Mouse (Mus musculus): ENCODE data around the gene Olfr539. TPM values are rescaled to one million over a fixed set of nuclear protein-coding genes. Genes with fewer than 3 reads are reported as not detected.

Gene Olfr539
- total and polyA plus RNA-seq, 3 experiments = not detected

DNA sequence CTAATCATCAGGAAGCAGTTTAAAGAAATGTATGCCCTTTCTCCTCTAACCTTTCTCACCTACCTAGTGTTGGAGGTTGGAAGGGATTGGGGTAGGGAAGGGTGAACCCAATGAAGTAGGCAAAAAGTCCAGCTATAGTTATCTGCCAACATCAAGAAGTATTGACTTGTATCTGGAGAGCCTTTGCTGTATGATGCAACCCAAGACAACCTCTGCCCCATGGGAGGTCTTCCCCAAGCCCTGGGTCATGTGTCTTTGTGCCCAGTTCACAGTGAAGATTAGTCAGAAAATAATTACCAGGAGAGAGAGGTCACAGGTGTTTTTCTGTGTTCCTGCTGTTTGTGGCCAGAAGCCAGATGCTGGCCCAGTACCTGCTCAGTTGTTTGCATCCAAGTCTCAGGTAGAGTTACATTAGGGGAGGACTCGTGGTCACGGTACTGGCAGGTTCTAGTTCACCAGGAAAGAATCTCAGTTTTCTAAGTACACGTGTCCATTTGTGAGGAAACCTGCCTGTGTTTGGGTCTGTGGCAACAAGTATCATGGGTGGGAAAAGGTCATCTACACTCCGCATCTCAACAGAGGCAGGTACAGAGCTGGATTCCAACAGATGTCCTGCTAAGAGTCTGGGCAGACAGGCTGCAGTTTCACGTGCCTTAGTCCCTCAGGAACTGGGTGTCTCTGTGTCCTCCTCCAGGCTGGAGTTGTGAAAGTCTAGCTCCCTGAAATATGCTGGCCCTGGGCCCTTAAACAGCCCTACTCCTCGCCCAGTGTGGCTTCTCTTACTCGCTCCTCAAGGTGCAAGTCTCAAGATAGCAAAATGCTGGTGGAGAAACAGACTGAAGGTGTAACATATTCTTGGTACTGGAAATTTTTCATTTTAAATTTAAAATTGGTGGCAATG is 57.7 kb downstream of the Olfr539 start:
- H3K4me2 ChIP-seq (ENCODE audit: insufficient read depth, low read depth, poor library complexity, severe bottlenecking) = no peak overlapping the region
- TF ChIP-seq NELFE (IDR thresholded peaks at IDR 0.05; ENCODE audit: low read depth, low read length) = no peak
- no peak for TF ChIP-seq BHLHE40 (IDR thresholded peaks at IDR 0.05; ENCODE audit: low read depth, low read length)
- no peak overlapping the region for H3K4me3 ChIP-seq (replicated peaks in 1 of 3; ENCODE audit: low read depth in 2 of 3, low read length in 2 of 3, poor library complexity in 1 of 3)
- no peaks in the 10 kb centered on the region for H3K36me3 ChIP-seq (replicated peaks in 1 of 2; ENCODE audit: control insufficient read depth in 1 of 2, insufficient read depth in 1 of 2, low read length in 1 of 2)
- dilution Hi-C loops (cut with MboI; ENCODE audit: extremely low pct_ligation_motif_present, extremely low pct_unique_long_range_greater_than_20kb, low sequenced_read_pairs) = no loop called here
- no peak for DNase-seq (ENCODE audit: extremely low read depth)
- peaks cover 52% of the 10 kb centered on the region for H3K27me3 ChIP-seq (replicated peaks)
- H3K9me3 ChIP-seq (replicated peaks; ENCODE audit: low read length) = no peaks in the 10 kb centered on the region
- 0 out of 4 replicates have a peak, but pooled peaks cover 0 to 3% of the 10 kb centered on the region in 2 experiments for H3K4me1 ChIP-seq (ENCODE audit: control insufficient read depth in 1 of 2, insufficient read depth in 2 of 2)
- H3K27ac ChIP-seq (ENCODE audit: insufficient read depth, low read depth) = no peak overlapping the region
- no peaks in the 10 kb centered on the region for H3K79me2 ChIP-seq (replicated peaks; ENCODE audit: control insufficient read depth, extremely low read depth, insufficient read depth, poor library complexity, severe bottlenecking)
- in situ Hi-C loops (cut with MboI; ENCODE audit: low pct_ligation_motif_present, low pct_unique_long_range_greater_than_20kb, low sequenced_read_pairs) = no loop called here
- H3K9ac ChIP-seq (ENCODE audit: insufficient read depth, low read depth) = no peak overlapping the region

DNA sequence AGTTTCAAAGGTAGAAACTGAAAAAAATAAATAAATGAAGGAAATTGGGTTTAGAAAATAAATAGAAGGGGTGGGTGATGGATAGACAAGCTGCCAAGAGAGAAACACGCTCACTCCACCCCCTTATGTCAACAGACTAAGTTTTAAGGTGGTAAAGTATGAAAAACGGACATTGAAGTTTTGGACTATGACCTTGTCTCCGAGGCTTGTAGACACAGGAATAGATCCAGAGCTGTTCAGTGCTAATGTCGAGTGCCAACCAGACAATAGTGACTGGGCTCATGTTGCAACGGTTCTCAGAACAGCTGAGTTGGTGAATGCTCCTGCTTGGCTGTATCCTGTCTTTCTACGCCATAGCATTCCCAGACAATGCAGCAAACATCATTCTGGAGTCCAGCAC is 61.4 kb downstream of the Olfr539 start:
- no peak for DNase-seq (ENCODE audit: extremely low read depth)
- H3K79me2 ChIP-seq (replicated peaks; ENCODE audit: control insufficient read depth, extremely low read depth, insufficient read depth, poor library complexity, severe bottlenecking) = no peaks in the 10 kb centered on the region
- TF ChIP-seq RCOR1 (conservative IDR thresholded peaks at IDR 0.05; ENCODE audit: low read depth, low read length) (no peak), RAD21 (IDR thresholded peaks at IDR 0.05; ENCODE audit: low read depth, low read length) (no peak), MAFK (IDR thresholded peaks at IDR 0.05; ENCODE audit: insufficient replicate concordance, low read length) (no peak), ETS1 (conservative IDR thresholded peaks at IDR 0.05; ENCODE audit: low read depth, low read length) (no peak), EP300 (IDR thresholded peaks at IDR 0.05; ENCODE audit: low read length) (no peak), MAX (IDR thresholded peaks at IDR 0.05; ENCODE audit: low read length) (no peak), SIN3A (IDR thresholded peaks at IDR 0.05; ENCODE audit: low read length) (no peak), IRF4 (IDR thresholded peaks at IDR 0.05; ENCODE audit: low read depth, low read length) (no peak), USF2 (conservative IDR thresholded peaks at IDR 0.05; ENCODE audit: low read depth, low read length) (no peak), SMC3 (IDR thresholded peaks at IDR 0.05; ENCODE audit: low read depth, low read length) (no peak)
- H3K4me2 ChIP-seq (ENCODE audit: insufficient read depth, low read depth, poor library complexity, severe bottlenecking) = no peak overlapping the region
- H3K36me3 ChIP-seq (replicated peaks in 1 of 2; ENCODE audit: control insufficient read depth in 1 of 2, insufficient read depth in 1 of 2, low read length in 1 of 2) = no peaks in the 10 kb centered on the region
- no peak overlapping the region for H3K27ac ChIP-seq (ENCODE audit: insufficient read depth, low read depth)
- H3K9me3 ChIP-seq (replicated peaks; ENCODE audit: low read length) = no peaks in the 10 kb centered on the region
- H3K27me3 ChIP-seq (replicated peaks) = peaks cover 76% of the 10 kb centered on the region
- no peak overlapping the region for H3K9ac ChIP-seq (ENCODE audit: insufficient read depth, low read depth)
- dilution Hi-C loops (cut with MboI; ENCODE audit: extremely low pct_ligation_motif_present, extremely low pct_unique_long_range_greater_than_20kb, low sequenced_read_pairs) = no loop called here
- H3K4me1 ChIP-seq (ENCODE audit: control insufficient read depth in 1 of 2, insufficient read depth in 2 of 2) = 0 out of 4 replicates have a peak, but pooled peaks cover 0 to 3% of the 10 kb centered on the region in 2 experiments
- no peak overlapping the region for H3K4me3 ChIP-seq (replicated peaks in 1 of 3; ENCODE audit: low read depth in 2 of 3, low read length in 2 of 3, poor library complexity in 1 of 3)
- in situ Hi-C loops (cut with MboI; ENCODE audit: low pct_ligation_motif_present, low pct_unique_long_range_greater_than_20kb, low sequenced_read_pairs) = no loop called here

DNA sequence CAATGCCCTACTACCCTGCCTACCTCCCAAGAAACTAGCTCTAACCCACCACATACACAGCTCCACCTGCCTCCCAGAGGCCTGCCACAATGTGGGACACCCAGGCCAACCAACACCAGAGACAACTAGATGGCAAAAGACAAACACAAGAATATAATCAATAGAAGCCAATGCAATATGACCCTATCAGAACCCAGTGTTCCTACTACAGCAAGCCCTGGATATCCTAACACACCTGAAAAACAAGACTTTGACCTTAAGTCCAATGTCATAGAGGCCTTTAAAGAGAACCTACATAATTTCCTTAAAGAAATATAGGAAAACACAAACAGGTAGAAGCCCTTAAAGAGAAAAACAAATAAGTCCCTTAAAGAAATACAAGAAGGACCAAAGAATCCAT is 65.8 kb downstream of the Olfr539 start:
- Histone ChIP-seq H3K27me3 (replicated peaks) (peaks cover 47% of the 10 kb centered on the region), H3K4me2 (ENCODE audit: insufficient read depth, low read depth, poor library complexity, severe bottlenecking) (no peak overlapping the region), H3K4me3 (replicated peaks in 1 of 3; ENCODE audit: low read depth in 2 of 3, low read length in 2 of 3, poor library complexity in 1 of 3) (no peak overlapping the region), H3K27ac (ENCODE audit: insufficient read depth, low read depth) (no peak overlapping the region), H3K36me3 (replicated peaks in 1 of 2; ENCODE audit: control insufficient read depth in 1 of 2, insufficient read depth in 1 of 2, low read length in 1 of 2) (no peaks in the 10 kb centered on the region), H3K4me1 (ENCODE audit: control insufficient read depth in 1 of 2, insufficient read depth in 2 of 2) (no peaks in the 10 kb centered on the region), H3K9ac (ENCODE audit: insufficient read depth, low read depth) (no peak overlapping the region), H3K79me2 (replicated peaks; ENCODE audit: control insufficient read depth, extremely low read depth, insufficient read depth, poor library complexity, severe bottlenecking) (no peaks in the 10 kb centered on the region), H3K9me3 (replicated peaks; ENCODE audit: low read length) (peaks cover 3% of the 10 kb centered on the region)
- TF ChIP-seq ZKSCAN1 (IDR thresholded peaks at IDR 0.05; ENCODE audit: borderline replicate concordance, low read depth, low read length) (no peak), SIN3A (IDR thresholded peaks at IDR 0.05; ENCODE audit: low read length) (no peak), ETS1 (conservative IDR thresholded peaks at IDR 0.05; ENCODE audit: low read depth, low read length) (no peak), MEF2A (IDR thresholded peaks at IDR 0.05; ENCODE audit: borderline replicate concordance, low read depth, low read length) (no peak), MXI1 (IDR thresholded peaks at IDR 0.05; ENCODE audit: low read depth, low read length) (no peak), POLR2A (IDR thresholded peaks at IDR 0.05; ENCODE audit: low read depth, low read length) (no peak), USF1 (IDR thresholded peaks at IDR 0.05; ENCODE audit: low read depth, low read length) (no peak), ZC3H11A (IDR thresholded peaks at IDR 0.05; ENCODE audit: low read depth, low read length) (no peak), EP300 (IDR thresholded peaks at IDR 0.05; ENCODE audit: low read length) (no peak), TCF12 (IDR thresholded peaks at IDR 0.05; ENCODE audit: low read depth, low read length) (no peak), E2F4 (IDR thresholded peaks at IDR 0.05; ENCODE audit: insufficient replicate concordance, low read depth, low read length) (no peak), PAX5 (IDR thresholded peaks at IDR 0.05; ENCODE audit: low read length) (no peak), ZMIZ1 (IDR thresholded peaks at IDR 0.05; ENCODE audit: low read depth, low read length) (no peak), GABPA (IDR thresholded peaks at IDR 0.05; ENCODE audit: insufficient replicate concordance, low read depth, low read length) (no peak), CHD1 (IDR thresholded peaks at IDR 0.05; ENCODE audit: low read depth, low read length) (no peak), POLR2AphosphoS2 (IDR thresholded peaks at IDR 0.05; ENCODE audit: low read depth, low read length) (no peak), BHLHE40 (IDR thresholded peaks at IDR 0.05; ENCODE audit: low read depth, low read length) (no peak)
- DNase-seq (ENCODE audit: extremely low read depth) = no peak
- in situ Hi-C loops (cut with MboI; ENCODE audit: low pct_ligation_motif_present, low pct_unique_long_range_greater_than_20kb, low sequenced_read_pairs) (no loop called here), dilution Hi-C loops (cut with MboI; ENCODE audit: extremely low pct_ligation_motif_present, extremely low pct_unique_long_range_greater_than_20kb, low sequenced_read_pairs) (no loop called here)

Data from CH12.LX (cell line).